Mouse (Mus musculus) intestine, embryonic 15.5 days (tissue): ENCODE results near the gene Tcf23. TPM values are rescaled to one million over a fixed set of nuclear protein-coding genes. Genes with fewer than 3 reads are reported as not detected.

Experiments used
- ATAC-seq: fragments of 200-750 bp; cut with Nextera tagmentation; 2 replicates; pipeline ENCODE4 v1.8.0; 2017; ENCODE audit warnings: moderate TSS enrichment, moderate library complexity
- H3K27ac ChIP-seq: fragments of 300-500 bp; sonication (generic); 2 replicates; pipeline ENCODE4 v1.5.1; 2015; ENCODE audit warnings: mild to moderate bottlenecking, inconsistent platforms
- H3K27me3 ChIP-seq: fragments of 300-500 bp; sonication (generic); replicated peaks from 2 replicates; pipeline ENCODE4 v1.6.1; 2015; ENCODE audit warnings: inconsistent platforms
- H3K36me3 ChIP-seq: fragments of 300-500 bp; sonication (generic); 2 replicates; pipeline ENCODE4 v1.6.1; 2015; ENCODE audit warnings: inconsistent platforms
- H3K4me1 ChIP-seq: fragments of 300-500 bp; sonication (generic); replicated peaks from 2 replicates; pipeline ENCODE4 v1.6.1; 2015; ENCODE audit warnings: inconsistent platforms
- H3K4me2 ChIP-seq: fragments of 300-500 bp; sonication (generic); replicated peaks from 2 replicates; pipeline ENCODE4 v1.6.1; 2015; ENCODE audit warnings: mild to moderate bottlenecking, inconsistent platforms
- H3K4me3 ChIP-seq: fragments of 300-500 bp; sonication (generic); replicated peaks from 2 replicates; pipeline ENCODE4 v1.5.1; 2015; ENCODE audit warnings: inconsistent platforms
- H3K9ac ChIP-seq: fragments of 300-500 bp; sonication (generic); 2 replicates; pipeline ENCODE4 v1.6.1; 2015; ENCODE audit warnings: inconsistent platforms
- H3K9me3 ChIP-seq: fragments of 300-500 bp; sonication (generic); 2 replicates; pipeline ENCODE4 v1.6.1; 2016; ENCODE audit warnings: inconsistent platforms
- WGBS: fragments of 180-500 bp; shearing (Covaris S2); methylation state at CpG from one replicate; pipeline ENCODE4 v1.1.7; 2015; 5-methylcytosine and 5-hydroxymethylcytosine counted together
- polyA plus RNA-seq: library from polyadenylated mRNA; unstranded; fragments of >200 nt; fragmentation: Nextera tagmentation; extraction: Ambion mirVana; gene quantifications from 2 replicates; pipeline ENCODE4 v1.2.1, GENCODE M21; 2015

The Tcf23 gene
- polyA plus RNA-seq: 2.2 and 2.3 TPM in 2 replicates

DNA sequence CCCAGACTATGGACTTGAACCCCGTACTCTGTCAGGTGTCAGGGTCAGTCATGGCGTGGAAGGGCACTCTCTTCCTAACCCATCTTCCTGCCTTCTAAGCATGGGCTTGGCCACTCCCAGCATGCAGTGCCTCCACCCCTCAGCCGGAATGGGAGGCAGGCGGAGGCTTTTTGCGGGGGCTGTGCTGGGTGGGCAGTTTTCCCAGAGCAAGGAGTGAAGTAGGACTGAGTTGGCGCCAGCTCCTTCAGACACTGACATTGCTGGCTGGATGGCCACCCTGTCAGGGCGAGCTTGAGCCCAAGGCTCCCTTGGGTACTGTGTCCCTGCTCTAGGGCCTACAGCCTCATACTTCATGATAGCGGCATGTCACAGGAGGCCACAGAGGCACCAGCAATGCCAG lies at the start of gene Tcf23:
Gene Tcf23 (plus strand): TSS at position 247 of the 400 bp plus-strand sequence.
- 70% methylated on average over 8 of the region's 8 CpGs for WGBS
- Histone ChIP-seq H3K4me2 (no peak within 1 kb of the TSS), H3K4me1 (peaks cover 7% of the 10 kb centered on the region), H3K4me3 (no peak within 1 kb of the TSS), H3K27ac (0 out of 2 replicates have a peak within 1 kb of the TSS, but pooled peaks have one; percentile 32), H3K9me3 (no peaks in the 10 kb centered on the region), H3K36me3 (no peaks in the 10 kb centered on the region), H3K9ac (no peak within 1 kb of the TSS), H3K27me3 (no peaks in the 10 kb centered on the region)
- ATAC-seq: no peak

DNA sequence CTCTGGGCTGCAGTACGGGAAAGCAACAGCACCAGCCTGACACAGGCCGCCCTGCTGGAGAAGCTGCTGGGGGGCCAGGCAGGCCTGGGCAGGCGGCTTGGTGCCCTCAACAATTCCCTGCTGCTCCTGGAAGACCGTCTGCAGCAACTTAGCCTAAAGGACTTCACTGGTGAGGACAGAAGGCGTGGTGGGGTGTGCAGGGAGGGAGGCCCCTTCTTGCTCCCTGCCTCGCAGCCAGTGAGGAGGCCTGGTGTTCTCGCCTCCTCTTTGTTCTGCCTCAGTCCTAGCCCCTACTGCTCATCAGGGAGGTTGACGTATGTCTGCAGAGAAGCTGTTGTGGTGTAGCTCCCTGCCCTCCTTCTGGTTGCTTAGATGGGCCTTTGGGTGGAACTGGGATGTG lies 49.8 kb upstream of the Tcf23 start:
- H3K27ac ChIP-seq: no peak overlapping the region
- no peak overlapping the region for H3K4me2 ChIP-seq
- WGBS: 83% methylated on average over 8 of the region's 8 CpGs
- no peak for ATAC-seq
- H3K4me1 ChIP-seq: peaks cover 43% of the 10 kb centered on the region
- no peak overlapping the region for H3K4me3 ChIP-seq
- H3K27me3 ChIP-seq: no peaks in the 10 kb centered on the region
- peaks cover 27% of the 10 kb centered on the region for H3K36me3 ChIP-seq
- no peaks in the 10 kb centered on the region for H3K9me3 ChIP-seq
- H3K9ac ChIP-seq: no peak overlapping the region

GRCm38 (mm10) chr5:30919831-30920614 lies 48.4 kb upstream of the Tcf23 start:
- H3K4me3 ChIP-seq: peak overlapping the region; percentile 43; the same call in 1 of the 2 replicates
- H3K27ac ChIP-seq: no peak overlapping the region; the same call in 1 of the 2 replicates
- peak overlapping the region; percentile 75 for H3K4me2 ChIP-seq
- peaks cover 27% of the 10 kb centered on the region for H3K36me3 ChIP-seq
- no peaks in the 10 kb centered on the region for H3K27me3 ChIP-seq
- H3K4me1 ChIP-seq: peaks cover 43% of the 10 kb centered on the region
- peak overlapping the region; percentile 36; the same call in 1 of the 2 replicates for H3K9ac ChIP-seq
- no peak for ATAC-seq
- H3K9me3 ChIP-seq: no peaks in the 10 kb centered on the region
- WGBS: 67% methylated on average over 11 of the region's 11 CpGs

- no peaks in the 10 kb centered on the region for H3K9me3 ChIP-seq
- no peak overlapping the region; the same call in 1 of the 2 replicates for H3K27ac ChIP-seq
- H3K27me3 ChIP-seq: no peaks in the 10 kb centered on the region
- peak overlapping the region; percentile 75 for H3K4me2 ChIP-seq
- H3K4me1 ChIP-seq: peaks cover 40% of the 10 kb centered on the region
- peak overlapping the region; percentile 36; the same call in 1 of the 2 replicates for H3K9ac ChIP-seq
- WGBS: 53% methylated on average over 19 of the region's 19 CpGs
- H3K36me3 ChIP-seq: peaks cover 27% of the 10 kb centered on the region
- peak; percentile 13 for ATAC-seq
- peak overlapping the region; percentile 43 for H3K4me3 ChIP-seq
Measured at GRCm38 (mm10) chr5:30920621-30921020, 47.8 kb upstream of the Tcf23 start.

DNA sequence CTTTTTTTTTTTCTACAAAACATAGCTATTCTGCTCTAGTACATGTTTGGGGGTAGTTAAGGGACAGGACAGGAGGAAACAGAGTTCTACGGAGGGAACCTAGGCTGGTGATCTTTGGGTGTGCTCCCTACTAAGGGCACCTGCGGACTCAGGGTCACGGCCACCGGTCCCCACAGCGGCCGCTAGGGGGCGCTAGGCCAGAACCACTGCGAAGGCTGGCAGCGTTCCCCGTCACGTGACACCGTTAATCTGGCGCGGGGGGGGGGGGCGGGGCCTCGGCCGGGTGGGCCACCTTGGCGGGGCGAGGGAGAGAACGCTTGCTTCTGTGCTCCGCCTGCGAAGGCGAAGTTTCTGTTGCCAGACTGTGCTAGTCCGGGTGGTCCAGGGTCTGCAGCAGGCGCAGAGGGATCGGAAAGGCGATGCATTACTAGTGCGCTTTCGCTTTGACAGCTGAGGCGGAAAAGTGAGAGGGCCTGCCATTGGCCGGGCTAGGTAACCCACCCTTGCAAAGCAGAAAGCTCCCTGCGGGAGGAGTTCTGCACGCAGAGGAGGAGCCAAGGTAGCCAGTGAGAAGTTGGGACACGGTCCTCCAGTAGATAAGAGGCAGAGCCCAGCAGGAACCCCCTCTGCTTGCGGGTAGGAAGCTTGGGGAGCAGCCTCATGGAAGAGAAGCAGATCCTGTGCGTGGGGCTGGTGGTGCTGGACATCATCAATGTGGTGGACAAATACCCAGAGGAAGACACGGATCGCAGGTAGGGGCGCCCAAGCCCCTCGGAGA lies 47.0 kb upstream of the Tcf23 start, which contains the start of gene Khk:
Gene Khk (plus strand): TSS at position 176 of the 778 bp plus-strand sequence.
- WGBS: under 1% methylated on average over 39 of the region's 40 CpGs
- peak; percentile 91 for ATAC-seq
- Histone ChIP-seq H3K9ac (peak within 1 kb of the TSS; percentile 54), H3K36me3 (peaks cover 27% of the 10 kb centered on the region), H3K9me3 (no peaks in the 10 kb centered on the region), H3K4me3 (peak within 1 kb of the TSS; percentile 43), H3K27me3 (no peaks in the 10 kb centered on the region), H3K4me2 (peak within 1 kb of the TSS; percentile 75), H3K27ac (peak within 1 kb of the TSS; percentile 81), H3K4me1 (peaks cover 37% of the 10 kb centered on the region)

- Histone ChIP-seq H3K27me3 (no peaks in the 10 kb centered on the region), H3K9ac (0 out of 2 replicates have a peak overlapping the region, but pooled peaks have one; percentile 8), H3K4me1 (peaks cover 30% of the 10 kb centered on the region), H3K4me2 (peak overlapping the region; percentile 75), H3K4me3 (0 out of 2 replicates have a peak overlapping the region, but pooled peaks have one; percentile 43), H3K36me3 (peaks cover 19% of the 10 kb centered on the region), H3K27ac (no peak overlapping the region), H3K9me3 (no peaks in the 10 kb centered on the region)
- ATAC-seq: no peak
- 55% methylated on average over 10 of the region's 10 CpGs for WGBS
Measured at GRCm38 (mm10) chr5:30922581-30923041, 45.9 kb upstream of the Tcf23 start.

- H3K27ac ChIP-seq: no peak overlapping the region
- H3K27me3 ChIP-seq: no peaks in the 10 kb centered on the region
- ATAC-seq: no peak
- 0 out of 2 replicates have a peak overlapping the region, but pooled peaks have one; percentile 8 for H3K9ac ChIP-seq
- peak overlapping the region; percentile 75 for H3K4me2 ChIP-seq
- no peak overlapping the region for H3K4me3 ChIP-seq
- WGBS: 85% methylated on average over 6 of the region's 6 CpGs
- H3K36me3 ChIP-seq: peaks cover 15% of the 10 kb centered on the region
- H3K9me3 ChIP-seq: no peaks in the 10 kb centered on the region
- H3K4me1 ChIP-seq: peaks cover 28% of the 10 kb centered on the region
Measured at GRCm38 (mm10) chr5:30923119-30923518, 45.3 kb upstream of the Tcf23 start.

DNA sequence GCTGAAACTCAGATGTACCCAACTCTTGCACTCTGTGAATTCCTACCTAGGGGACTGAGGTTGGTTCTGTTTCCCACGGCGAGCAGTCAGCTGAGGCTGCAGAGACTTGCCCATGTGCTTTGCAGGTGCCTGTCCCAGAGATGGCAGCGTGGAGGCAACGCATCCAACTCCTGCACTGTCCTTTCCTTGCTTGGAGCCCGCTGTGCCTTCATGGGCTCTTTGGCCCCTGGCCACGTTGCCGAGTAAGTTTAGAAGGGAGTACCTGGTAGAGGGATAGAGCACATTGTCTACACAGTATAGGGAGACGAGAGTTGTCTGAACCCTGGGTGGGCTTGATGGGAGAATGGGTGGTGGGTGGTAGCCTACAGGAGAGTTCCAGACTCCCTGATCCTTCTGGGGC lies 43.8 kb upstream of the Tcf23 start:
- 80% methylated on average over 8 of the region's 8 CpGs for WGBS
- no peak for ATAC-seq
- peaks cover 4% of the 10 kb centered on the region for H3K36me3 ChIP-seq
- H3K4me2 ChIP-seq: no peak overlapping the region
- H3K27me3 ChIP-seq: no peaks in the 10 kb centered on the region
- peaks cover 28% of the 10 kb centered on the region for H3K4me1 ChIP-seq
- H3K27ac ChIP-seq: no peak overlapping the region
- no peaks in the 10 kb centered on the region for H3K9me3 ChIP-seq
- H3K4me3 ChIP-seq: no peak overlapping the region
- H3K9ac ChIP-seq: no peak overlapping the region

DNA sequence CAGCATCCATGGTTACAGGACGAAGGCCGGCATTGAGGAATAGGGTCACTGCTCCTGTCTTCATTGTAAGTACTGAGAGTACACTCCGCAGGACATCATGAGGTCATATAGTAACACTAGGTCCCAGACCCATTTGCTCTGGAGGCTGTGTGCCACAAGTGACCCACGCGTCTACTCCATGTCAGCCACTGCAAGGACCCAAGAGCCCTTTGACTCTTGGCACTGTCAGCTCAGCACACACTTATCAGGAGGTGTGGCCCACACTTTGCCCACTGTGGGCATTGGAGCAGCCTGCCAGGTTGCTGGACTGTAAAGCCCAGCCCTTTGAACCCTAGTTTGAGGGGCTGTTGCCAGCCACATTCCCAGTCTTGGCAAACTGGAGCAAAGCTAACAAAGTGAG lies 43.2 kb upstream of the Tcf23 start:
- Histone ChIP-seq H3K4me2 (no peak overlapping the region), H3K27me3 (no peaks in the 10 kb centered on the region), H3K9me3 (no peaks in the 10 kb centered on the region), H3K9ac (no peak overlapping the region), H3K36me3 (peaks cover 4% of the 10 kb centered on the region; the same call in 1 of the 2 replicates), H3K4me1 (peaks cover 24% of the 10 kb centered on the region), H3K27ac (no peak overlapping the region), H3K4me3 (no peak overlapping the region)
- no peak for ATAC-seq
- 89% methylated on average over 5 of the region's 5 CpGs for WGBS

- H3K36me3 ChIP-seq: no peaks in the 10 kb centered on the region
- no peak overlapping the region for H3K9ac ChIP-seq
- H3K4me1 ChIP-seq: peaks cover 17% of the 10 kb centered on the region
- no peak overlapping the region for H3K4me3 ChIP-seq
- H3K27ac ChIP-seq: no peak overlapping the region
- WGBS: 78% methylated on average over 2 of the region's 2 CpGs
- H3K4me2 ChIP-seq: no peak overlapping the region
- no peaks in the 10 kb centered on the region for H3K27me3 ChIP-seq
- no peaks in the 10 kb centered on the region for H3K9me3 ChIP-seq
- no peak for ATAC-seq
Measured at GRCm38 (mm10) chr5:30926073-30926472, 42.4 kb upstream of the Tcf23 start.

- Histone ChIP-seq H3K9me3 (no peaks in the 10 kb centered on the region), H3K4me2 (peak overlapping the region; percentile 28; the same call in 1 of the 2 replicates), H3K27me3 (no peaks in the 10 kb centered on the region), H3K4me3 (no peak overlapping the region), H3K9ac (no peak overlapping the region), H3K4me1 (0 out of 2 replicates have a peak, but pooled peaks cover 3% of the 10 kb centered on the region), H3K36me3 (no peaks in the 10 kb centered on the region), H3K27ac (no peak overlapping the region)
- ATAC-seq: peak; percentile 71
- 39% methylated on average over 7 of the region's 7 CpGs for WGBS
Measured at GRCm38 (mm10) chr5:30927945-30928529, 40.4 kb upstream of the Tcf23 start.
